ENCODE assay signal across 19 mouse cellular contexts in the genomic region with DNA sequence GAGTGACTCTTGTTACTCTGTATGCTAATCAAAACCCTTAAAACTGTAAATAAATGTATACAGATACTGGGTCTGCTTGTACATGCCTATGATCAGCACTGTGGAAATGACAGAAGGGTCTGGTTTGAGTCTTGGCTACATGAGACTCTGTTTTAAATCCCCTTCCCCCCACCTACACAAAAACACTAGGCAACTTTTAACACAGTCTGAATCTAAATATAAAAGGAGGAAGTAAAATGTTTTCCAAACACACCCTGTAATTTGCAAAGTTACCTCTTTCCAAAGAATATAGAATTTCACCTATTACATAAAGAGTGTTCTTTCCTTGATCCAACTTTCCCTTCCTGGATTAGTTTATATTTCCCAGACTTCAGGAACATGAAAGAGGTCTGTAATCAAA. TPM values are rescaled to one million over a fixed set of nuclear protein-coding genes. Genes with fewer than 3 reads are reported as not detected.
DNase-seq lines count a peak whose midpoint lies in the region; ATAC-seq and TF ChIP-seq lines count a peak whose summit lies in the region.
"Had no signal": no experiment of that assay in that cellular context is flagged by ENCODE, and none has a peak within 500 bp of the region (broad histone marks: within the 10 kb centered on the region; RNA-seq: fewer than 3 reads in every experiment).

No protein-coding gene starts in this region.

- TF ChIP-seq POLR2A in CH12.LX (IDR thresholded peaks at IDR 0.05; ENCODE audit: low read depth, low read length), result no peak

- no peak overlapping the region for H3K4me3 ChIP-seq in heart, embryonic 13.5 days
- H3K4me3 ChIP-seq in lung, embryonic 16.5 days (ENCODE audit: low read length), result no peak overlapping the region
- no peak overlapping the region for H3K4me3 ChIP-seq in CH12.LX (replicated peaks in 1 of 3; ENCODE audit: low read depth in 2 of 3, low read length in 2 of 3, poor library complexity in 1 of 3)
- H3K4me3 ChIP-seq in embryonic facial prominence, embryonic 14.5 days (ENCODE audit: low read depth, low read length), result no peak overlapping the region
- H3K4me3 ChIP-seq: erythroblast, embryonic 14.5 days; forebrain, embryonic 15.5 days; lung, embryonic 15.5 days; midbrain, embryonic 12.5 days had no signal

- in situ Hi-C loops in CH12.LX (cut with MboI; ENCODE audit: low pct_ligation_motif_present, low pct_unique_long_range_greater_than_20kb, low sequenced_read_pairs), result no loop called here

- H3K27ac ChIP-seq in heart, embryonic 13.5 days (replicated peaks), result peak overlapping the region; percentile 41; the same call in 1 of the 2 replicates
- peak overlapping the region; percentile 51 for H3K27ac ChIP-seq in lung, embryonic 16.5 days (ENCODE audit: low read length)
- H3K27ac ChIP-seq in CH12.LX (ENCODE audit: insufficient read depth, low read depth), result no peak overlapping the region
- H3K27ac ChIP-seq in embryonic facial prominence, embryonic 14.5 days (replicated peaks; ENCODE audit: low read depth, low read length), result peak overlapping the region; percentile 52
- H3K27ac ChIP-seq: forebrain, embryonic 15.5 days; hindbrain, embryonic 14.5 days; kidney, postnatal 0 days; lung, embryonic 15.5 days; midbrain, embryonic 12.5 days had no signal

- intact Hi-C loops in heart, postnatal 36 days (cut with DNase I), result no loop called here

- H3K36me3 ChIP-seq in heart, embryonic 13.5 days, result no peaks in the 10 kb centered on the region
- H3K36me3 ChIP-seq in lung, embryonic 16.5 days (ENCODE audit: control insufficient read depth, insufficient read depth, low read length), result no peaks in the 10 kb centered on the region
- H3K36me3 ChIP-seq in CH12.LX (replicated peaks in 1 of 2; ENCODE audit: control insufficient read depth in 1 of 2, insufficient read depth in 1 of 2, low read length in 1 of 2), result no peaks in the 10 kb centered on the region
- no peaks in the 10 kb centered on the region for H3K36me3 ChIP-seq in embryonic facial prominence, embryonic 14.5 days (ENCODE audit: control insufficient read depth, insufficient read depth, low read length)
- H3K36me3 ChIP-seq: forebrain, embryonic 15.5 days; lung, embryonic 15.5 days; midbrain, embryonic 12.5 days had no signal

- DNase-seq in heart, postnatal 36 days, result no peak
- DNase-seq in lung, postnatal 10 days, result no peak
- DNase-seq in CH12.LX (ENCODE audit: extremely low read depth), result no peak
- peak; percentile 63 for DNase-seq in embryonic facial prominence, embryonic 14.5 days (ENCODE audit: low spot score)
- DNase-seq in frontal cortex, postnatal 36 days (ENCODE audit: low spot score in 2 of 2), result no peak
- DNase-seq: adrenal gland, postnatal 14 days; cerebellum, adult 9-11 months; heart, adult 18-20 months; kidney, adult 11 months had no signal

- no peak for TF ChIP-seq CTCF in CH12.LX (conservative IDR thresholded peaks at IDR 0.05 in 1 of 2, IDR thresholded peaks at IDR 0.05 in 1 of 2; ENCODE audit: low read depth in 2 of 2, low read length in 2 of 2)

- no peak overlapping the region for H3K4me2 ChIP-seq in heart, embryonic 13.5 days
- no peak overlapping the region for H3K4me2 ChIP-seq in lung, embryonic 16.5 days (ENCODE audit: low read depth, low read length)
- H3K4me2 ChIP-seq in CH12.LX (ENCODE audit: insufficient read depth, low read depth, poor library complexity, severe bottlenecking), result no peak overlapping the region
- H3K4me2 ChIP-seq in embryonic facial prominence, embryonic 14.5 days (ENCODE audit: low read depth, low read length), result no peak overlapping the region
- H3K4me2 ChIP-seq: forebrain, embryonic 15.5 days; hindbrain, embryonic 14.5 days; lung, embryonic 15.5 days; midbrain, embryonic 12.5 days had no signal

- H3K9ac ChIP-seq in heart, embryonic 13.5 days, result no peak overlapping the region
- H3K9ac ChIP-seq in lung, embryonic 16.5 days (ENCODE audit: low read length), result no peak overlapping the region
- no peak overlapping the region; the same call in 1 of the 2 replicates for H3K9ac ChIP-seq in CH12.LX (ENCODE audit: insufficient read depth, low read depth)
- no peak overlapping the region for H3K9ac ChIP-seq in embryonic facial prominence, embryonic 14.5 days (ENCODE audit: low read depth, low read length)
- H3K9ac ChIP-seq: forebrain, embryonic 15.5 days; hindbrain, embryonic 14.5 days; lung, embryonic 15.5 days; midbrain, embryonic 12.5 days had no signal

- H3K9me3 ChIP-seq in heart, embryonic 13.5 days, result no peaks in the 10 kb centered on the region
- no peaks in the 10 kb centered on the region for H3K9me3 ChIP-seq in lung, embryonic 16.5 days (ENCODE audit: control insufficient read depth, low read length)
- no peaks in the 10 kb centered on the region for H3K9me3 ChIP-seq in CH12.LX (replicated peaks; ENCODE audit: low read length)
- no peaks in the 10 kb centered on the region for H3K9me3 ChIP-seq in embryonic facial prominence, embryonic 14.5 days (ENCODE audit: control insufficient read depth, low read length)
- H3K9me3 ChIP-seq: forebrain, embryonic 15.5 days; lung, embryonic 15.5 days; midbrain, embryonic 12.5 days had no signal

- dilution Hi-C loops in CH12.LX (cut with MboI; ENCODE audit: extremely low pct_ligation_motif_present, extremely low pct_unique_long_range_greater_than_20kb, low sequenced_read_pairs), result no loop called here

- no peak for TF ChIP-seq RAD21 in CH12.LX (IDR thresholded peaks at IDR 0.05; ENCODE audit: low read depth, low read length)

- H3K4me1 ChIP-seq in heart, embryonic 13.5 days, result peaks cover 10% of the 10 kb centered on the region
- H3K4me1 ChIP-seq in lung, embryonic 16.5 days (replicated peaks; ENCODE audit: control insufficient read depth, insufficient read depth, low read length), result no peaks in the 10 kb centered on the region; the same call in 1 of the 2 replicates
- peaks cover 14 to 82% of the 10 kb centered on the region in 2 experiments for H3K4me1 ChIP-seq in CH12.LX (ENCODE audit: control insufficient read depth in 1 of 2, insufficient read depth in 2 of 2)
- no peaks in the 10 kb centered on the region; the same call in 1 of the 2 replicates for H3K4me1 ChIP-seq in embryonic facial prominence, embryonic 14.5 days (ENCODE audit: control insufficient read depth, insufficient read depth, low read length)
- H3K4me1 ChIP-seq: forebrain, embryonic 15.5 days; lung, embryonic 15.5 days; midbrain, embryonic 12.5 days had no signal

- TF ChIP-seq EP300 in CH12.LX (IDR thresholded peaks at IDR 0.05; ENCODE audit: low read length), result no peak

- ATAC-seq in heart, embryonic 13.5 days (ENCODE audit: extremely low read depth, insufficient number of reproducible peaks, low FRiP score, low TSS enrichment), result no peak
- no peak for ATAC-seq in lung, embryonic 16.5 days (ENCODE audit: low read depth)
- ATAC-seq in embryonic facial prominence, embryonic 14.5 days (ENCODE audit: low read depth), result peak; percentile 74
- ATAC-seq: activated CD4-positive, CD25-positive, alpha-beta regulatory T cell, adult 4 months; forebrain, embryonic 15.5 days; Patski had no signal

- H3K79me2 ChIP-seq in CH12.LX (replicated peaks; ENCODE audit: control insufficient read depth, extremely low read depth, insufficient read depth, poor library complexity, severe bottlenecking), result no peaks in the 10 kb centered on the region

- no peaks in the 10 kb centered on the region for H3K27me3 ChIP-seq in heart, embryonic 13.5 days (replicated peaks)
- no peaks in the 10 kb centered on the region for H3K27me3 ChIP-seq in lung, embryonic 16.5 days (ENCODE audit: control insufficient read depth, insufficient read depth, low read depth, low read length)
- H3K27me3 ChIP-seq in CH12.LX (replicated peaks), result no peaks in the 10 kb centered on the region
- H3K27me3 ChIP-seq in embryonic facial prominence, embryonic 14.5 days (replicated peaks; ENCODE audit: control insufficient read depth, insufficient read depth, low read length), result no peaks in the 10 kb centered on the region
- H3K27me3 ChIP-seq: forebrain, embryonic 15.5 days; lung, embryonic 15.5 days; midbrain, embryonic 12.5 days; Patski had no signal

TF ChIP-seq in CH12.LX, 34 proteins besides CTCF, POLR2A, EP300 and RAD21:
- TF ChIP-seq IRF4 (IDR thresholded peaks at IDR 0.05; ENCODE audit: low read depth, low read length), result peak; percentile 11; the same call in 1 of the 2 replicates
- peak; percentile 24; the same call in 1 of the 2 replicates for TF ChIP-seq CHD2 (IDR thresholded peaks at IDR 0.05; ENCODE audit: low read length)
- TF ChIP-seq MEF2A (IDR thresholded peaks at IDR 0.05; ENCODE audit: borderline replicate concordance, low read depth, low read length), result peak; percentile 57; the same call in 1 of the 2 replicates
- no peak for TF ChIP-seq BHLHE40 (IDR thresholded peaks at IDR 0.05; ENCODE audit: low read depth, low read length)
- TF ChIP-seq TCF12 (IDR thresholded peaks at IDR 0.05; ENCODE audit: low read depth, low read length), result no peak
- TF ChIP-seq ELF1 (IDR thresholded peaks at IDR 0.05; ENCODE audit: low read depth, low read length), result 0 out of 2 replicates have a peak, but pooled peaks have one; percentile 9
- no peak for TF ChIP-seq MXI1 (IDR thresholded peaks at IDR 0.05; ENCODE audit: low read depth, low read length)
- TF ChIP-seq POLR2AphosphoS2 (IDR thresholded peaks at IDR 0.05; ENCODE audit: low read depth, low read length), result no peak
- no peak for TF ChIP-seq ZKSCAN1 (IDR thresholded peaks at IDR 0.05; ENCODE audit: borderline replicate concordance, low read depth, low read length)

RNA-seq across cellular contexts. Expression of gene Gpcpd1, which starts 14.2 kb away (rescaled TPM):
- 31.6 and 31.7 TPM in 2 replicates for polyA plus RNA-seq in heart, embryonic 13.5 days (2015; fragmentation: Nextera tagmentation; extraction: Ambion mirVana)
- 100 to 1,000 TPM; 251 to 323 TPM for total RNA-seq in heart, postnatal 36 days (2021)
- polyA plus RNA-seq in lung, embryonic 16.5 days (2015; fragmentation: Nextera tagmentation; extraction: Ambion mirVana), result 28.7 and 31.3 TPM in 2 replicates
- total RNA-seq in CH12.LX (2012; rRNA removed) (18.3 and 33.5 TPM in 2 replicates), CH12.LX (2014; rRNA removed) (60.5 and 60.8 TPM in 2 replicates)
- polyA plus RNA-seq in CH12.LX (2012; ENCODE audit: insufficient read length, low read depth), result 30.9 and 40.7 TPM in 2 replicates
- polyA plus RNA-seq in embryonic facial prominence, embryonic 14.5 days (2014; fragmentation: Nextera tagmentation; extraction: Ambion mirVana), result 40.4 and 49.0 TPM in 2 replicates
